Mouse (Mus musculus) small intestine, adult 2 months (tissue): ENCODE data around the gene Mcur1.

Source experiments
- CTCF ChIP-seq: fragments of 200-500 bp; IDR thresholded peaks from 2 replicates; pipeline ENCODE4 v1.5.1; 2012; ENCODE audit warnings: low read depth, mild to moderate bottlenecking, control low read depth, inconsistent platforms, low read length, moderate library complexity, mixed read lengths; ENCODE audit not compliant: insufficient replicate concordance, insufficient read length; ENCODE audit errors: extremely low read depth
- POLR2A ChIP-seq: fragments of 200-500 bp; IDR thresholded peaks from 2 replicates; pipeline ENCODE4 v1.6.1; 2012; ENCODE audit warnings: low read depth, mild to moderate bottlenecking, control low read depth, inconsistent platforms, low read length, moderate library complexity

DNA sequence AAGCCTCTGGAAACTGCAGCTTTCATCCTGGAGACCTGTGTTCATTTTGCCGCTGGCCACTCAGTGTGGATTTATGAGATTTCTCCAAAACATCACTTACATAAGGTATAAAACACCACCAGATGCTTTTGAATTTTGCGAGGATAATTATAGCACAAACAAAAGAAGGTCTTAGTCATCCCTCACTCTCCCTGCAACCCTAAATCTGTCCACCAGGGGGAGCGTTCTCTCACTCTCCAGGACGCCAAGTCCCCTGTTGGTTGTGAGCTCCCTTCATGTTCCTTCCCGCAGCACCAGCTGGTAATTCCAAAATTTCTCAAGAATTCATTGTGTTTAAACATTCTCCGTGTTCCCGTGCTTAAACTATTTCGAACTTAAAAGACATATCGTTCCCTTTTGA lies 5.4 kb upstream of the Mcur1 start:
- TF ChIP-seq CTCF = peak; percentile 86; the same call in 1 of the 2 replicates
- TF ChIP-seq POLR2A = no peak
